Mouse (Mus musculus): ENCODE measurements around the gene Ociad2. TPM values are rescaled to one million over a fixed set of nuclear protein-coding genes. Genes with fewer than 3 reads are reported as not detected.
A peak's percentile ranks its signal among the peaks of the same experiment; 100 is the strongest.

The Ociad2 gene
- polyA plus RNA-seq, 1 experiment from 2014 or later, result 4.9 TPM

DNA sequence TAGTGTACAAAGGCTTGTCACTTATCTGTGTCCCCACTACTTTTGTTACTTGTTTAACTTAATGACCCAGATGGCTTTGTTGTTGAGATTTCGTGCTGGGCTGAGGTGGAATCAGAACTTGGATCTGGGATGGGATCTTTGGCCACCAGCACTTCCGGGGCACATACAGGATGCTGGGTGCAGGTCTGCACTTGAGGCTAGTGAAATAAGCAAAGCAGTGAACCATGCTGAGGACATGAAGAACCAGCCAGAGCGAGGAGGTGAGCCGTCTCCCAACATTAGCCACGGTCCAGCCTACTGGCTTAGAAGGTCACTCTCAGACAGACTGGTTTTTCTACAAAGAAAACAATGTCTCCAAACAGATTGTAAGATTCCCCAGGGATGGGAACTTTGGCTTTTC, 8.7 kb upstream of the Ociad2 start:
- Histone ChIP-seq H3K27me3 (replicated peaks) (peaks cover 56% of the 10 kb centered on the region), H3K9ac (no peak overlapping the region)

DNA sequence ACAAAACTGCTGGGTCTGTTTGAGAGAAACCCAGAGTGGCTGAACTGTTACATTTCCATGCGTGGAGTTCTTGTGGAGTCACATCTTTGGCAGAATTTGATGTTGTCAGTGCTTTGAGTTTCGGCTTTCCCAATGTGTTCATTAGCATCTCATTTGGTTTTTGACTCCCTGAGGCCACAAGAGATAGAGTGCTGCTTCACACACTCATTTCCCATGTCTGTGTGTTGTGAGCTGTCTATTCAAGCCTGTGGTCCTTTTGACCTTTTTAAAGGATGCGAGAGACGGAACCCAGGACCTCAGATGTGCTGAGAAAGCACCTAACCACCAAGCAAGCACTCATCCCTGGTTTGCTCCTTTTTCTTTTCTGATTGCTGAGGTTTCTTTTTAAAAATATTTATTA, 4.4 kb upstream of the Ociad2 start:
- H3K36me3 ChIP-seq, result no peaks in the 10 kb centered on the region
- H3K9ac ChIP-seq, result no peak overlapping the region
- H3K27me3 ChIP-seq (replicated peaks), result peaks cover 88% of the 10 kb centered on the region
- WGBS (ENCODE audit: insufficient replicate concordance), result 77% methylated on average over 4 of the region's 4 CpGs
- H3K27ac ChIP-seq, result no peak overlapping the region
- H3K4me2 ChIP-seq, result no peak overlapping the region
- H3K9me3 ChIP-seq (replicated peaks), result no peaks in the 10 kb centered on the region
- peaks cover 18% of the 10 kb centered on the region for H3K4me1 ChIP-seq
- no peak for ATAC-seq
- H3K4me3 ChIP-seq, result no peak overlapping the region

More for the DNA sequence above, 8.7 kb upstream of the Ociad2 start:
- Histone ChIP-seq H3K4me3 (no peak overlapping the region), H3K9me3 (replicated peaks) (no peaks in the 10 kb centered on the region), H3K27ac (no peak overlapping the region), H3K4me2 (no peak overlapping the region), H3K4me1 (peaks cover 42% of the 10 kb centered on the region), H3K36me3 (no peaks in the 10 kb centered on the region)
- WGBS (ENCODE audit: insufficient replicate concordance), result 73% methylated on average over 5 of the region's 5 CpGs
- ATAC-seq, result no peak

DNA sequence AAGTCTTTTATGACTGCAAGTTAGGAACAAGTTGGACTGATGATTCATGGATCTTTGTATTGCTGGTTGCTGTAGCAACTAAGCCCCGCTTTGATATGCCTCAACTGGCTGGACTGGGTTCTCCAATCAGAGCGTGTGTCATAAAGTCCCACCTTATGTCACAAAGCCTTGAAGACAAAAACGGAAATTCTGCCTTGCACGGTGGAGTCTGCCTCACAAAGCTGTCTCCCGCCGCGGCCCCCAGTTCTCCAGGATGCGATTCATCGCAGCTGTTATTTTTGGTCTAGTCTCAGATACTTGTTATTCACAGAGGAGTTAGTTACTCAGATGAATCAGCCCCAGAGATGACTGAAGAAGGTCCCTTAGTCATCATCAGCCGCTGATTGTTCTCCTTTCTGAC, 3.5 kb upstream of the Ociad2 start:
- 72% methylated on average over 10 of the region's 10 CpGs for WGBS (ENCODE audit: insufficient replicate concordance)
- H3K36me3 ChIP-seq, result no peaks in the 10 kb centered on the region
- peaks cover 22% of the 10 kb centered on the region for H3K4me1 ChIP-seq
- no peak overlapping the region for H3K4me3 ChIP-seq
- H3K9ac ChIP-seq, result no peak overlapping the region
- H3K9me3 ChIP-seq (replicated peaks), result no peaks in the 10 kb centered on the region
- H3K27ac ChIP-seq, result no peak overlapping the region
- H3K27me3 ChIP-seq (replicated peaks), result peaks cover 88% of the 10 kb centered on the region
- no peak overlapping the region for H3K4me2 ChIP-seq
- no peak for ATAC-seq

DNA sequence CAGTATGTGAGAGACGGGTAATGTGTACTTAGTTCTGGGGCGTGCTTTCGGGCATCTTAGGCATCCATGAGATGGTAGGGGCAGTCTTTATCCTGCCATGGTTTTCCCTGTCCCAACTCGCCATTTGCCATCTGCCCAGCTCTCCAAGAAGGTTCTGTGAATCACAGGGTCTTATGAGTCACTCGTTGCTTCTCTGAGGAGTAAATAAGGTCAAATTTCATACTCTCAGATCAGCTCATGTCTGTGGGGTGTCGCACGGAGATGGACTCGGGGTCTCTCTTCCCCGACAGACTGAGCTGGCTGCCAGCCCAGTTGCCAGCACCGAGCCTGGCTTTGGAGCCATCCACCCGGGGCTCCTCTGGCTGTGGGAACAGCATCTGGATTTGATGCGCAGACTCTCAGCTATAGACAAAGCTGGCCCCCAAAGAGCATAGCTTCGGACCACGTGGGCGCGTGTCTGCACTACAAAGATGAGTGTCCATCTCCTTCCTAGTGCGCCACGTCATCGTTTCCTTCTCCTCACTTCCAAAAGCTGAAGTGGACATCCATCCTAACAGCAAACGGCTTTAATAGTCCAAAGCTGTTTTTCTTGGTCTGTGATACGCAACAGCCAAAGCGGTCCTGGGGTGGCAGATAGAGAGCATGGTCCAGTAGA, 2.0 kb upstream of the Ociad2 start:
- WGBS (ENCODE audit: insufficient replicate concordance), result 78% methylated on average over 22 of the region's 22 CpGs
- no peak for ATAC-seq
- peaks cover 24% of the 10 kb centered on the region for H3K4me1 ChIP-seq
- H3K27me3 ChIP-seq (replicated peaks), result peaks cover 88% of the 10 kb centered on the region
- H3K4me3 ChIP-seq, result no peak overlapping the region
- no peaks in the 10 kb centered on the region for H3K9me3 ChIP-seq (replicated peaks)
- H3K36me3 ChIP-seq, result no peaks in the 10 kb centered on the region
- H3K4me2 ChIP-seq, result no peak overlapping the region
- no peak overlapping the region for H3K9ac ChIP-seq
- H3K27ac ChIP-seq, result no peak overlapping the region

DNA sequence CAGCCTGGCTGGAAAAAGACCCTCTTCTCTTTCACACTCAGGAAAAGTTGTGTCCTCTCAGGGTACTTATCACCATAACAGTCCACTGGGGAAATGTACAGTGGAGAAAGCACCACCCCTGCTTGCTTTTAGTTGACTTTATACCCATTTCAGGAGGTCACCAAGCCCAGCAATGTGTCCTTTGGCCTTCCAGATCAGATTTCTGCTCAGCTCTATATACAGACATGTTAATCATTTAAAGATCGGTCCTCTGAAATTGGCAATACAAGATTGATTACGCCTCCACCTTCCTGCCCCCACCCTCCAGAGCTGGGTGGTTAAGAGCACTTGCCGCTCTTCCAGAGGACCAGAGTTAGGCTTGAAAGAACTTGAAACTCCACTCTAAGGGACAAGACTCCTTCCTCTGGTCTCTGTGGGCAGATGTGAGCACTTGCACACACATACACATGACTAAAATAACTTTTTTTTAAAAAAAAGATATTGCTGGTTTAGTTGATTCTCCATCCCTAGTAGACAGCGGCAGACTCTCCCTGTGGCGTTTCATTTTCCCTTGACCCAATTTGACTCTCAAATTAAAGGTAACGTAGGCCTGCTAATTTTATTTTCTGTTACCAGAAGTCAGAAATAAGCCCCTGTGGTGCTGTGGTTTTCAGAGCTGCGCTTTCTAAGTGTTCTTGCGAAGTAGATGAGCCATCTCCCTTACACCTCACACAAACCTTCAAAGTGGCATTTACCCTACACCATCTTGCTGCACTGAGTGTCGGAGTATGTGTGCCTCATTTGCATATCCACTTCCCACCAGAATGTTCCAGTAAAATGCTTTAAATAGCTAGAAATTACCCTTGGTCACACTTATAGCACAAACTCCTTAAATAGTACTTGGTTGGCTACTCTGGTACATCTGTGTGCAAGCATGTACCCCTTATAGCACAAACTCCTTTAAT, 777 bp downstream of the Ociad2 start:
- Histone ChIP-seq H3K4me1 (peaks cover 19% of the 10 kb centered on the region), H3K27ac (no peak overlapping the region), H3K4me3 (no peak overlapping the region), H3K36me3 (no peaks in the 10 kb centered on the region), H3K9me3 (replicated peaks) (no peaks in the 10 kb centered on the region), H3K9ac (no peak overlapping the region), H3K27me3 (replicated peaks) (peaks cover 78% of the 10 kb centered on the region), H3K4me2 (no peak overlapping the region)
- 73% methylated on average over 9 of the region's 9 CpGs for WGBS (ENCODE audit: insufficient replicate concordance)
- no peak for ATAC-seq

DNA sequence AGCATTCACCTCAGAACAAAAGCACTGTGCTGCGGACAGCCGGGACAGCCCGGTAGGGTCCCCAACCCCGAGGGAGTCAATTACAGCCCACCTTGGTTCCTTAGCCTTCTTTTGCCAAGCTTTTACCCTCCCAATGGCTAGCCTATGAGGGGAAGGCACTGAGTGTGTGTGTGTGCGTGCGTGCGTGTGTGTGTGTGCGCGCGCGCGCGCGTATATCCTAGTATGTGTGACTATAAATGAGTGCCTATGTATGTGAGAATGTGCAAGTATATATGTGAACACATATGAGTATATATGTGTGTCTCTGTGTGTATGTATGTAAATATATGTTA, 2.0 kb downstream of the Ociad2 start:
- WGBS (ENCODE audit: insufficient replicate concordance), result 63% methylated on average over 14 of the region's 14 CpGs
- Histone ChIP-seq H3K4me3 (peak overlapping the region; percentile 61), H3K27me3 (replicated peaks) (peaks cover 66% of the 10 kb centered on the region), H3K27ac (no peak overlapping the region), H3K4me1 (peaks cover 19% of the 10 kb centered on the region), H3K36me3 (no peaks in the 10 kb centered on the region), H3K9ac (peak overlapping the region; percentile 68; the same call in 1 of the 2 replicates), H3K9me3 (replicated peaks) (no peaks in the 10 kb centered on the region), H3K4me2 (peak overlapping the region; percentile 88)
- ATAC-seq, result 0 out of 2 replicates have a peak, but pooled peaks have one; percentile 25

DNA sequence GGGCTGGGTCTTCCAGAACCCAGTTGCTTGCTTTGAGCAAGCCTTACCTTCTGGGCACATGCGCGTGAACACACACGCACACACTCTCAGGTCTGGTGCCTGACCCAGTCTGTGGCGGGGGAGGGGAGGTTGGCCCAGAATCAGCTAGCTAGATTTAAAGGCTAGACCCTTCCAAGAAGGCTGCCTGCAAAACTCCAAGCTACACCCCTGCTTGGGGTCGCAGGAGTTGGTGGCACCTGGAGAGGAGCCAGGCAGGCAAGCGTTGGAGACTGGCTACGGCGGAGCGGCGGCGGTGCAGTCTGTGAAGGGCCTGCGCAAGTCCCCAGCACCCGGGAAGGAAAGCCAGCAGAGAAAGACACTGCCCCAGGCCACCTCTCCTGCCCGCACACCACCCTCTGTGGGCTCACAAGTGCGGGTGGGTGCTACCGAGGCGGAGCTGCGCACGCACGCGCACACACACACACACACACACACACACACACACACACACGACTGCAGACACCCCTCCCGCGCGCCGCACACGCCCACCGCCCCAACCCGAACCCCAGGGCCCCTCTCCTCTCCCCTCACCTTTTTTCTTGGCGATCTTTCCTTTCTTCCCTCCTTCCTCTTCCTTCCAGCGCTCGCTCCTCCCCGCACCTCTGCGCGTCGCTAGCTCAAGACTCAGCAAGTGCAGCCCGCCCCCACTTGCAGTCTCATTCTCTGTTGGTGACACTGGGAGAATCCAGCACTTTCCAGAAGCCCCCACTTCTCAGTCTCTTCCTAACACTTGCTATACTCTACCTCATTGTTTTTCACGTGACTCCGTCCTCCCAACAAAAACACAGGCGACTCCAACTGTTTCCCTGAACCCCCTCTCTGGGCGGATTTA, 2.6 kb downstream of the Ociad2 start:
- peak overlapping the region; percentile 88 for H3K4me2 ChIP-seq
- no peaks in the 10 kb centered on the region for H3K9me3 ChIP-seq (replicated peaks)
- peaks cover 19% of the 10 kb centered on the region for H3K4me1 ChIP-seq
- no peaks in the 10 kb centered on the region for H3K36me3 ChIP-seq
- no peak overlapping the region for H3K27ac ChIP-seq
- peak; percentile 48 for ATAC-seq
- peak overlapping the region; percentile 61 for H3K4me3 ChIP-seq
- 7% methylated on average over 36 of the region's 41 CpGs for WGBS (ENCODE audit: insufficient replicate concordance)
- peaks cover 60% of the 10 kb centered on the region for H3K27me3 ChIP-seq (replicated peaks)
- peak overlapping the region; percentile 68 for H3K9ac ChIP-seq

DNA sequence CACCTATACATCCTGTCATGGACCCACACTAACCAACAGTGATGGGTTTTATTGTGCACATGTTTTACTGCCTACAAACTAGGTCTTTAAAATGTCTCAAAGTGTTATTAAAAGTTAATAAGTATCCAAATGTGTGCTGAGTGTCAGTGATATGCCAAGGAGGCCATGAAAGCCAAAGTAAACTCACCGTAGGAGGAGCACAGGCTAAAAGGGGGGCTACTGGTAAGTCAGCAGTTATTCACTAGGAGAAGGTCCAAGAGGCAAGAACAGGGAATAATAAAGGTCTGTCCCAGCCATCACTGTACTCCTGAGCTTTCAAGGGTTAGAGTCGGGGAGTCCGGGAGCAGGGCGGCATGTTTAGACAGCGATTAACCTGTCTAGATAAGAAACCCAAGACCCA, 4.4 kb downstream of the Ociad2 start:
- peaks cover 48% of the 10 kb centered on the region for H3K27me3 ChIP-seq (replicated peaks)
- H3K9me3 ChIP-seq (replicated peaks), result no peaks in the 10 kb centered on the region
- no peak overlapping the region for H3K9ac ChIP-seq
- no peak for ATAC-seq
- no peak overlapping the region for H3K27ac ChIP-seq
- H3K4me2 ChIP-seq, result no peak overlapping the region
- 60% methylated on average over 5 of the region's 5 CpGs for WGBS (ENCODE audit: insufficient replicate concordance)
- H3K36me3 ChIP-seq, result no peaks in the 10 kb centered on the region
- peaks cover 14% of the 10 kb centered on the region; the same call in 1 of the 2 replicates for H3K4me1 ChIP-seq
- H3K4me3 ChIP-seq, result no peak overlapping the region

DNA sequence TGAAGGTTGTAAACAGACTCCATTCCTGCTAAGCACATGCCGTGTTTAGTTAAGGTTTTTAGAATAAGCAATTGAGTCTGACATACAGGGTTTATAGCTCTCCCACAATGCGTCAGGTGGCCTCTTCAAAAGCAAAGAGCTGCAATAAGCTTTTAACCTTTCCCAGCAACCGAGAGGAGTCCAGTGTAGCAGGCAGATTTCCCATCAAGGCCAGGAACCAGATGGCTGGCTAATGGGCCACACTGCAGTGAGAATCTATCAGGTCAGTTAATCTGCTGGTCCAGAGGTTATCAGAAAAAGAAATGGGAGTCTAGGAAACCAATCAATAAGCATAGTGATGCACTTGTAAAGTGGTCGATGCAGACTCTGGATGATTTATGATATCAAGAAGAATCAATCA, 9.8 kb downstream of the Ociad2 start:
- 58% methylated on average over 4 of the region's 4 CpGs for WGBS (ENCODE audit: insufficient replicate concordance)
- Histone ChIP-seq H3K4me1 (no peaks in the 10 kb centered on the region), H3K9me3 (replicated peaks) (no peaks in the 10 kb centered on the region), H3K9ac (no peak overlapping the region), H3K27me3 (replicated peaks) (no peaks in the 10 kb centered on the region; the same call in 1 of the 2 replicates), H3K4me3 (no peak overlapping the region), H3K4me2 (no peak overlapping the region), H3K27ac (no peak overlapping the region), H3K36me3 (no peaks in the 10 kb centered on the region)
- ATAC-seq, result no peak

DNA sequence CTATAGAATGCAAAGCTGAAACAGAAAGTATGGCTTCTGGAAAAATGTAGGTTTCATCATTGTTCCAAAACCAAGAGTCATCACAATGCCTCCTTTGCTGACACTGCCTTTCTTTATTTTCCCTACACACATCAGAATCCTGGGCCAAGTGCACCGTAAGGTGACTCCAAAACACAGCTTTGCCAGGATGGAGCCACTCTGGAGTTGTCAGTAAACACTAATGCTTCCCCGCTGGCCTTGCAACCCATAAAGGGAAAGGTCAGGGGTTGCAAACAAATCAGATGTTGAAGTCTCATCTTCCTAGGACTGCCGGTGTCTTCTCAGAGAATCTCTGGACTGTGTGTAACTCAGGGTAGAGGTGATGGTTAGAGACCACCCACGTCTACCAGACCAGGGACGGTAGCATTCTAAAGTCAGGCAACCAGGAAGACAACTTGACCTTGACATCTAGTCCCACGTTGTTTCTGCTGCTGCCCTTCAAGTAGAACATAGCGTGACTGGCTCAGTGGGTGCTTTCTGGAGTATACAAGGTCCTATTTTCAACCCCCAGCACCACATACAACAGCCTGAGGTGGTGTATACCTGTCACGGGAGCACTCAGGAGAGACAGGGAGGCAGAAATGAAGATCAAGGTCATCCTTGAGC, 16.2 kb downstream of the Ociad2 start:
- WGBS (ENCODE audit: insufficient replicate concordance), result 66% methylated on average over 8 of the region's 8 CpGs
- no peak overlapping the region for H3K27ac ChIP-seq
- H3K27me3 ChIP-seq (replicated peaks), result no peaks in the 10 kb centered on the region
- no peaks in the 10 kb centered on the region for H3K36me3 ChIP-seq
- no peak overlapping the region for H3K9ac ChIP-seq
- H3K9me3 ChIP-seq (replicated peaks), result no peaks in the 10 kb centered on the region
- no peak for ATAC-seq
- no peak overlapping the region for H3K4me3 ChIP-seq
- no peaks in the 10 kb centered on the region for H3K4me1 ChIP-seq
- no peak overlapping the region for H3K4me2 ChIP-seq

DNA sequence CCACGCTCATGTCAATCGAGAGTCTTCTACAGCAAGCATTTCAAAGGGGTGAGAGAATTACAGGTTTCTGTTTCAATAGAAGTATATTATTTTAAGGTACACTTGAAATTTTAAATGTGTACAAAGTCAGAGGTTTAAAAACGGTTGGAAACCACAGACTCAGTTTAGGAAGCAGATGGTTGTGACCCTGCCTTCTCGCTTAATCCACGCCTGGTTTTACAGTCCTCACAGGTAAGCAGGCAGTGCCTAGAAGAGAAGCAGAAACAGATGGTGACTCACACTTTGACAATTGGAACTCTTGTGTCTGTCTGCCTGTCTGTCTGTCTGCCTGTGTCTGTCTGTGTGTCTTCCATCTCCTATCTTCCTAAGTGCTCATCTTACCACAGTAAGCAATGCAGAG, 17.2 kb downstream of the Ociad2 start:
- H3K4me3 ChIP-seq, result no peak overlapping the region
- H3K27me3 ChIP-seq (replicated peaks), result no peaks in the 10 kb centered on the region
- no peaks in the 10 kb centered on the region for H3K36me3 ChIP-seq
- H3K4me2 ChIP-seq, result no peak overlapping the region
- no peak overlapping the region for H3K27ac ChIP-seq
- H3K4me1 ChIP-seq, result 0 out of 2 replicates have a peak, but pooled peaks cover 4% of the 10 kb centered on the region
- no peak overlapping the region for H3K9ac ChIP-seq
- 67% methylated on average over 5 of the region's 5 CpGs for WGBS (ENCODE audit: insufficient replicate concordance)
- no peak for ATAC-seq
- no peaks in the 10 kb centered on the region for H3K9me3 ChIP-seq (replicated peaks)
